Mouse (Mus musculus): ENCODE results near the gene Olfr693. TPM values are rescaled to one million over a fixed set of nuclear protein-coding genes. Genes with fewer than 3 reads are reported as not detected.

The Olfr693 gene
- not detected for total RNA-seq (2023)

DNA sequence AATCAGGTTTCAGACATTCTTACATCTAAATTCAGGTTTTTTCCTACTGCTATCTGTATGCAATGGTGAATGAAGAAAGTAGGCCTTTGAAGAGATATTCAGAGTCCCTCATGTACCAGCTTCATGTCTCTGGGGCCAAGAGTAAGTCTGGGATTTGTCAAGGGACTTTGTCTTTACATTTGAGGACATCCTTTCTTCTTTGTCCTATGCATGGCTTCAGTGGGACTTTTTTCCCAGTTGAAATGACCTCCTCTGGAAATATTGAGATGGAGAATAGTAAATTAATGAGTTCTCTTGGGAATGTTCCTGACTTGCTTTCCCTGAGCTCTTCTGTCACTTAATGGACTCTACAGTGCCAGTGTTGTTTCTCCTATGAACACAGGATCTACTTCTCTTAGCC is at the start of gene Olfr693:
Gene Olfr693 (minus strand): TSS at position 101 of the 400 bp plus-strand sequence.

GRCm38 (mm10) chr7:106716296-106716695 is 35.9 kb upstream of the Olfr693 start, which contains the start of gene Olfr695:
Olfr695 (minus strand) TSS chr7:106716396.

GRCm38 (mm10) chr7:106691714-106692113 is 11.3 kb upstream of the Olfr693 start, which contains the start of gene Olfr694:
Olfr694 (minus strand) TSS chr7:106691814.

Other genes starting within 250 kb of the Olfr693 start
- not detected for gene Olfr694, start 11.2 kb upstream of the Olfr693 start, total RNA-seq (2023)
- not detected for gene Olfr695, start 35.8 kb upstream of the Olfr693 start, total RNA-seq (2023)
- gene Olfr697, start 61.9 kb upstream of the Olfr693 start, total RNA-seq (2023): not detected
- not detected for gene Olfr698, start 74.8 kb upstream of the Olfr693 start, total RNA-seq (2023)
- not detected for gene Olfr699, start 112.6 kb upstream of the Olfr693 start, total RNA-seq (2023)
- gene Olfr700, start 128.2 kb upstream of the Olfr693 start, total RNA-seq (2023): not detected
- gene Olfr701, start 133.5 kb upstream of the Olfr693 start, total RNA-seq (2023): not detected
- gene Olfr702, start 153.3 kb upstream of the Olfr693 start, total RNA-seq (2023): not detected
- gene Olfr703, start 162.8 kb upstream of the Olfr693 start, total RNA-seq (2023): not detected
- not detected for gene Olfr704, start 182.6 kb upstream of the Olfr693 start, total RNA-seq (2023)
- gene Olfr705, start 196.3 kb upstream of the Olfr693 start, total RNA-seq (2023): not detected
- gene Olfr706, start 207.6 kb upstream of the Olfr693 start, total RNA-seq (2023): not detected
- not detected for gene Olfr707, start 220.7 kb upstream of the Olfr693 start, total RNA-seq (2023)
- gene Olfr1532-ps1, start 227.4 kb upstream of the Olfr693 start, total RNA-seq (2023): not detected